Mouse (Mus musculus) megakaryocyte, adult 5-6 weeks (primary cell): ENCODE measurements around the gene Gm29609. TPM values are rescaled to one million over a fixed set of nuclear protein-coding genes. Genes with fewer than 3 reads are reported as not detected.

ENCODE experiments used
- ATAC-seq: 2 replicates; pipeline ENCODE4 v1.8.0; 2016; ENCODE audit warnings: mild to moderate bottlenecking, inconsistent platforms; ENCODE audit not compliant: poor library complexity, severe bottlenecking
- total RNA-seq, 2 experiments: library from RNA; stranded (forward) in 1 of 2; stranded (reverse) in 1 of 2; fragments of 153-499, 151-499 nt in 1 of 2; fragments of 221-1000, 200-1000 nt in 1 of 2; gene quantifications; 2 replicates each; pipeline versions ENCODE4 v1.2.3 to v1.2.4; 2015 to 2017

Gene Gm29609
- total RNA-seq, 2 experiments from 2014 or later, result 0.22 to 0.29 TPM

DNA sequence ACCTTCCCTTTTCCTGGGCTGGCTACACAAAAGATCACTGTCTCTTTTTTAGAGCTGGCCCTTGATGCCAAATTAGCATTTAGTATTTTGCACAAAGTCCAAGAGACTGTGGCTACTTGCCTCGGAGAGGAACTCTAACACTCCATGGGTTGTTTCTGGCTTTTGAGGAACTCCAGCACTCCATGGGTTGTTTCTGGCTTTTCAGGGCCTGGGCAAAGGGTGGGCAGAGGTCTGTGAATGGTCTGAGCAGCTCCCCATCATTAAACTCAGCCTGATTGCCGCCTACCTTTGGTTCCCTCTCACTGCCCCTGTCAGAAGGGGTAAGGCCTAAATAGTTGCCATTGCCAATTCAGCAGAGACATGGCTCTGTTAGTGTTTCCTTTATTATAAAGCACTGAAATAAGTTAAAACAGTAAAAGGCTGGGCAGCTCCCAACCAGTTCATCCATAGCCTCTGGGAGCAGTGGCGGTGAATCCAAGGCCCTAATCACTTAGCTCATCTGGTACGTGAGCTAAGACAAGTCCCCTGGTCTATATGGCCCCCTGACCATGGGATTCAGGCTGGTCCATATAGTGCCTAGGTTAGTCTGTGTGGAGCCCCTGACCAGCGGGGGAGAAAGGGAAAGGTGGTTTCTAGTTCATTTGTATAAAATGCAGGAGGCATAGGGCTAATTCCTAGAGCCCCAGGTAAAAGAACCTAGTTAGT, 19.1 kb upstream of the Gm29609 start:
- ATAC-seq, result no peak

- ATAC-seq, result no peak
These were observed 18.5 kb upstream of the Gm29609 start for GRCm38 (mm10) chr5:31198170-31198569.

DNA sequence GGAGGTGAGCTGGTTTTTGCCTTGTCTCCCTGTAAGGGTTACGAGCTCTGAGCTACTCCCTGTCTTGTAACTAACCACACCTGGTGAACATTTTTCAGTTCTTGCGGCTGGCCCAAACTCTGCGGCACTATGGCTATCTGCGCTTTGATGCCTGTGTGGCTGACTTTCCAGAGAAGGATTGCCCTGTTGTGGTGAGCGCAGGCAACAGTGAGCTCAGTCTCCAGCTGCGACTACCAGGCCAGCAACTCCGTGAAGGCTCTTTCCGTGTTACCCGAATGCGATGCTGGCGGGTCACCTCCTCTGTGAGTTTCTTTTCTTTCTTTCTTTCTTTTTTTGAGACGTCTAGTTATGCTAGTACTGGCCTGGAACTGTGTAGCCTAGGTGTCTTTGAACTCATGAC, 17.4 kb upstream of the Gm29609 start:
- no peak for ATAC-seq

GRCm38 (mm10) chr5:31196207-31196606, 16.5 kb upstream of the Gm29609 start:
- no peak for ATAC-seq

GRCm38 (mm10) chr5:31195671-31196070, 16.0 kb upstream of the Gm29609 start:
- ATAC-seq, result no peak

GRCm38 (mm10) chr5:31194486-31195485, 15.1 kb upstream of the Gm29609 start:
- ATAC-seq, result no peak

GRCm38 (mm10) chr5:31193631-31194281, 14.0 kb upstream of the Gm29609 start:
- no peak for ATAC-seq

DNA sequence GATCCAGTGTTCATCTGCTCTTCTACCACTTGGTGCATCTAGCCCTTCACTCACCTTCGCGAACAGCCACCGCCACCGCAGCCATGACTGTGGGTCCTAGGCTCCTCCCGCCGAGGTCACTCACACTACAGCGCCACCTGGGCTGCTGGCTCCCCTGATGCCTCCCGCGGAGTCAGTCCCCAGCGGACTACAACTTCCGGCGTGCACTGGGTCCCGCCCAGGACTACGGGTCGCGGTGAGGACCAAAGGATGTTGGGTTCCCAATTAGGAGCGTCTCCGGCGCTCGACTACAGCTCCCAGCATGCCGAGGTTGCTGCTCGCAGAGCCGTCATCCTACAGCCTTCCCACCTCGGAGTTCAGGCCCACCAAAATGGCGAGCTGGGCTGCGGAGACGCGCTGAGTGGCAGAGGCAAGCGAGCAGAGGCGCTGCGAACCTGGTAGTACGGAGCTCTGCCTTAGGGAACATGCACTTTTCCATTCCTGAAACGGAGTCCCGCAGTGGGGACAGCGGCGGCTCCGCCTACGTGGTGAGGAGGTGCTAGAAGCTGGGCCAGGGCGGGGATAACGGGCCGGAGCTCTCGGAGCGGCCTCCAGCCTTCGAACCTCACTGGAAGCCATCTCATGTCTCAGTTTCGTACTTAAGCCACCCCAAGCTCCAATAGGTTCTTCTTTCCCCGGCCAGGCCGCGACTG, 13.4 kb upstream of the Gm29609 start, which contains the start of the genes Snx17 and Eif2b4:
Gene Snx17 (plus strand): TSS at position 289 of the 692 bp plus-strand sequence.
Gene Eif2b4 (minus strand): TSS at position 492 of the 692 bp plus-strand sequence.
- peak; percentile 93 for ATAC-seq

GRCm38 (mm10) chr5:31192045-31192938, 12.6 kb upstream of the Gm29609 start:
- peak; percentile 45 for ATAC-seq

DNA sequence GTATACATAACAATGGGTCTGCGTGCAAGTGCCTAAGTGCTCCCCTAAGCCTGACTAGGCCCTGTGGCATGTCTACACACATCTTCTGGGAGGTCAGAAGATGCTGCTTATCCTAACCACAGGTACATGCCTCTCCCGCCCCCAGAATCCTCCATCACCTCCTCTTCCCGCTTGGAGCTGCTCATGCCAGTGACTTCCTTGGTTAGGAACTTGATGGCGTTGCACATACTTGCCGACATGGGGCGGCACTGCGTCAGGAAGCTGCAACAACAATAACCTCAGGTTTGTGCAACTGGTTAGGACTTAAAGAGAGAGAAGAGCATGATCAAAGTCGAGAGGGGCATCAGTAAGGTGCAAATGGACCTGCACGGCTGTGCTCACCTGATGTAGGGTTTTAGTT, 10.5 kb upstream of the Gm29609 start:
- no peak for ATAC-seq

DNA sequence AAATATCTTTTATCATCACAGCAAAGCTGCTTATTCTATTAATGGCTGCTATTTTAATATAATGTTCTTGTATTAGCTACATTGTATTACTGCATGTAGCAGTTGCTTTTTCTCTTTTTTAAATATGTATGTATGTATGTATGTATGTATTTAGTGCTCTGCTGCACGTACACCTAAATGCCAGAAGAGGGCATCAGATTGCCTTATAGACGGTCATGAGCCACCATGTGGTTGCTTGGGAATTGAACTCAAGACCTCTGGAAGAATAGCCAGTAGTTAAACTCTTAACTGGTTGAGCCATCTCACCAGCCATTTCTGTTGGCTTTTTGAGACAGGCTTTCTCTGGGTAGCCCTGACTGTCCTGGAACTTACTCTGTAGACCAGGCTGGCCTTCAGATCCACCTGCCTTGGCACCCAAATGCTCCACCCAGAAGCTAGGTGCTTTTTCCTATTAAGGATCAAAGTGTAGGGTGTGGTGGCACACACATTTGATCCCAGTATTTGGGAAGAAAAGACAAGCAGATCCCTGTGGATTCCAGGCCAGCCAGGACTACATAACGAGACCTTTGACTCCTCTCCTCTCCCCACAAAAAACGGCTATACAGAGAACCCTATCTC, 8.6 kb upstream of the Gm29609 start:
- ATAC-seq, result no peak

- no peak for ATAC-seq
These were observed 4.0 kb upstream of the Gm29609 start for GRCm38 (mm10) chr5:31183678-31184077.

DNA sequence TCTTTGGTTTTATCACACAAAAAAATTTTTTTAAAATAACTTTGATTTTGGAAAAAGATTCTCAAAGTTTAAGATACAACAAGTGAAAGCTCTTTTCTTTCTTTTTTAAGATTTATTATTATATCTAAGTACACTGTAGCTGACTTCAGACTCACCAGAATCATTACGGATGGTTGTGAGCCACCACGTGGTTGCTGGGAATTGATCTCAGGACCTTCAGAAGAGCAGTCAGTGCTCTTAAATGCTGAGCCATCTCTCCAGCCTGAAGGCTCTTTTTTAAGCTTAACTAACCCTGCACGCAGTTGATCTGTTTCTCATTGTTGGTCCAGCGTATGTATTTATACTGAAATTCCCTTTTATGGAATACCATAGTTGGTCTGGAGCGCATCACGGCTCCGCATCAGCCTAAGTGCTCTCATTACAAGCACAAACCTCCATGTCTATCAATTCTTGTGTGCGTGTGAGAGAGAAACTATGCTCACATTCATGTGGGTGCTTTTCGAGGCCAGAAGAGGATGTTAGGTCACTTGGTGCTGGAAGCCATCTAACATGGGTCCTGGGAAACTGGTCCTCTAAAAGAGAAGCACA, 1.6 kb upstream of the Gm29609 start:
- no peak for ATAC-seq

DNA sequence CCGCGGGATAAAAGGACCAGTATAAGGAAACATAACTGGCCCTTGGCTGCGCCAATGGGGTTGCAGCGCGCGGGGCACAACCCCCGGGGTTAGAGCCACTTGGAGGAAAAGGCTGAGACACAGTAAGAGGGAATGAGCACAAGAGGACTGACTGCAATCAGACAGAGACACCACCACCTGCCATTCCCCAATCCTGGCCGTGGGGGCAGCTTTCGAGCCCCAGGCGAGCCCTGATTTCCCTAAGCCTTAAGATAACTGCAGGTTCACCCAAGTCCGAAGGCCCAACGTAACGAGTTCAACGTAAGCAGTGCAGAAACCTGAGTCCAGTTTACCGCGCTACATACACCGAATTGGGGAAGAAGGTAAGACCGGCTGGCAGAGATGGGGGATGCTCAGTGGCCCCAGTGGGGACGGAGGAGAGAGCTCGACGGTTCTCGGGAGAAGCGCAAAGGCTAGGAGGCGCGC, 378 bp downstream of the Gm29609 start:
- peak; percentile 38 for ATAC-seq

DNA sequence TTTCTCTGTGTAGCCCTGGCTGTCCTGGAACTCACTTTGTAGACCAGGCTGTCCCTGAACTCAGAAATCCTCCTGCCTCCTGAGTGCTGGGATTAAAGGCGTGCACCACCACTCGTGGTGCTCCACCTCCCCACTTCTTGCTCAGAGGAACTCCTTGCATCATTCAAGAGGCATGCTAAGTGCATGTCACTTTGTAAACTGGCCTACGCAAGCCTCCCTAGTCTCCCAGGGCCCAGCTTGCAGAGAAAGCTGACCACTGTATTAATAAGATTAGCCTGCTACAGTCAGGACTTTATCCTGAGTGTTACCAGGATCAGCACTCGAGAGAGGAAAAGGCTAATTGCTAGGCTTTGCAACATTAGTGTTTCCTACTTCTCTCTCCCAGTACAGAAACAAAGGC, 11.1 kb downstream of the Gm29609 start:
- ATAC-seq, result no peak

DNA sequence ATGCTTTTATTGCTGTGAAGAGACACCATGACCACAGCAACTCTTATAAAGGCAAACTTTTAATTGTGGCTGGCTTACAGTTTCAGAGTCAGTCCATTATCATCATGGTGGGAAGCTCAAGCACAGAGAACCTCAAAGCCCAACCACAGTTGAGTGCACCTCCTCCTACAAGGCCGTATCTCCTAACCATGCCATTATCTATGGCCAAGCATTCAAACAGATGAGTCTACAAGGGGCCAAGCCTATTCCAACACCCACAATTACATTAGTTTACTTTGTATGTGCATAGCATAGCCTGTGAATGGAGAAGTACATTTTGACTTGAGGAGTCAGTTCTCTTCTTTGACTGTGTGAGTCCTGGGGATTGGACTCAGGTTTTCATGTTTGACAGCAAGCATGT, 14.8 kb downstream of the Gm29609 start:
- ATAC-seq, result no peak

- ATAC-seq, result 0 out of 2 replicates have a peak, but pooled peaks have one; percentile 38
These were observed 17.2 kb downstream of the Gm29609 start for GRCm38 (mm10) chr5:31162462-31162861.

- peak; percentile 99 for ATAC-seq
These were observed 25.6 kb downstream of the Gm29609 start, which contains the start of gene Mpv17 for GRCm38 (mm10) chr5:31154152-31154553. Gene Mpv17, minus strand, starts transcription at chr5:31154251.
